Mouse (Mus musculus) forebrain, embryonic 10.5 days (tissue): ENCODE data around the gene Fmo2. TPM values are rescaled to one million over a fixed set of nuclear protein-coding genes. Genes with fewer than 3 reads are reported as not detected.

Experiments used
- polyA plus RNA-seq: library from polyadenylated mRNA; unstranded; fragments of >200 nt; fragmentation: Nextera tagmentation; extraction: Ambion mirVana; gene quantifications from 2 replicates; pipeline ENCODE4 v1.2.1, GENCODE M21; 2016

The Fmo2 gene
- polyA plus RNA-seq, 1 experiment from 2014 or later: not detected

Other genes starting within 250 kb of the Fmo2 start
- not detected in 2 replicates for gene Myocos, start 240.5 kb downstream of the Fmo2 start, polyA plus RNA-seq
- gene Prrc2c, start 158.2 kb downstream of the Fmo2 start, polyA plus RNA-seq: 144 and 150 TPM in 2 replicates
- gene Fmo4, start 84.8 kb downstream of the Fmo2 start, polyA plus RNA-seq: 0.29 and 0.33 TPM in 2 replicates
- 7.2 and 8.2 TPM in 2 replicates for gene Fmo1, start 32.1 kb downstream of the Fmo2 start, polyA plus RNA-seq
- gene Fmo6, start 38.8 kb upstream of the Fmo2 start, polyA plus RNA-seq: not detected in 2 replicates
- not detected in 2 replicates for gene Fmo3, start 85.8 kb upstream of the Fmo2 start, polyA plus RNA-seq
- not detected in 2 replicates for gene Mroh9, start 186.9 kb upstream of the Fmo2 start, polyA plus RNA-seq